Mouse (Mus musculus) liver, adult 2 months (tissue): Measurements from ENCODE around the gene Gfod1. TPM values are rescaled to one million over a fixed set of nuclear protein-coding genes. Genes with fewer than 3 reads are reported as not detected.

ENCODE experiments used
- DNase-seq: peaks from one replicate; pipeline ENCODE4 v3.0.0-alpha.2; 2011; ENCODE audit warnings: low read depth, low spot score; ENCODE audit errors: extremely low read depth
- H3K27ac ChIP-seq: fragments of 200-500 bp; replicated peaks from 2 replicates; pipeline ENCODE4 v1.5.1; 2012; ENCODE audit warnings: low read depth, mild to moderate bottlenecking, control low read depth, inconsistent platforms, low read length; ENCODE audit not compliant: insufficient read depth
- H3K27me3 ChIP-seq: fragments of 200-500 bp; 2 replicates; pipeline ENCODE4 v1.6.1; 2012; ENCODE audit warnings: mild to moderate bottlenecking, moderate library complexity, low read length, inconsistent platforms; ENCODE audit not compliant: control insufficient read depth, insufficient read depth
- H3K36me3 ChIP-seq: fragments of 200-500 bp; 2 replicates; pipeline ENCODE4 v1.6.1; 2012; ENCODE audit warnings: low read length, inconsistent platforms; ENCODE audit not compliant: control insufficient read depth, insufficient read depth
- H3K4me1 ChIP-seq: fragments of 200-500 bp; 2 replicates; pipeline ENCODE4 v1.6.1; 2011; ENCODE audit warnings: low read length; ENCODE audit not compliant: control insufficient read depth, insufficient read depth
- H3K4me3 ChIP-seq: fragments of 200-500 bp; 2 replicates; pipeline ENCODE4 v1.5.1; 2011; ENCODE audit warnings: low read depth, mild to moderate bottlenecking, control low read depth, low read length, moderate library complexity; ENCODE audit not compliant: insufficient read depth
- H3K79me2 ChIP-seq: fragments of 200-500 bp; 2 replicates; pipeline ENCODE4 v1.6.1; 2012; ENCODE audit warnings: inconsistent platforms, mild to moderate bottlenecking, low read length, moderate library complexity; ENCODE audit not compliant: control insufficient read depth, insufficient read depth
- H3K9ac ChIP-seq: fragments of 200-500 bp; 2 replicates; pipeline ENCODE4 v1.6.1; 2012; ENCODE audit warnings: low read depth, mild to moderate bottlenecking, control low read depth, inconsistent platforms, low read length
- CTCF ChIP-seq: fragments of 200-500 bp; IDR thresholded peaks from 2 replicates; pipeline ENCODE4 v1.5.1; 2011; ENCODE audit warnings: low read depth, low read length, control low read depth
- POLR2A ChIP-seq: fragments of 200-500 bp; IDR thresholded peaks from 2 replicates; pipeline ENCODE4 v1.6.1; 2011; ENCODE audit warnings: low read length, control low read depth; ENCODE audit not compliant: insufficient read depth; ENCODE audit errors: extremely low read depth
- WGBS: fragments of 180-500 bp; shearing (Covaris S2); methylation state at CpG from one replicate; pipeline ENCODE4 v1.1.7; 2018; 5-methylcytosine and 5-hydroxymethylcytosine counted together
- polyA plus RNA-seq: library from polyadenylated mRNA; depleted of rRNA; stranded (reverse); fragments of >200 nt; gene quantifications from 2 replicates; pipeline ENCODE4 v1.2.3, GENCODE M21; 2012
- total RNA-seq: library from RNA; depleted of rRNA; stranded (reverse); fragments of >200 nt; gene quantifications from 2 replicates; pipeline ENCODE4 v1.2.3, GENCODE M21; 2014

Gfod1 gene
- total and polyA plus RNA-seq, 2 experiments: 0.61 to 1.0 TPM

DNA sequence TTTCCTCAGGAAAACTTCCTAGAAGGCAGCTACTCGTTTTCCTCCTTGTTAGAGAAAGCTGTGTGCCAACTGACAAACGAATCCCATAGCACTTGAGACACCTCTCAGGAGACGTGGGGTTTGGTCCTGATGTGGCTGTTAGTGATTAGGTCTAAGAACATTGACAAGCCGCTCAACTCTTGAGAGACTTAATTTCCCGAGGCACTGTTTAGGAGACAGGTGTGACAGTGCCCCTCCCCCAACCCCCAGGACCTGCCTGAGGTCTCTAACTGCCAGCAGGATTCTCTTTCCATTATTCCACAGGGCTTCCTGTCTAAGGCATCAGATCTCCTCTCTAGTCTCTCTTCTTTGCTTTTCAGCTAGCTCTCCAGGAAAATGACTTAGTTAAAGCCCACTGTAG is 15.9 kb downstream of the Gfod1 start:
- H3K4me3 ChIP-seq: no peak overlapping the region
- no peak for TF ChIP-seq CTCF
- no peak for TF ChIP-seq POLR2A
- 72% methylated on average over 5 of the region's 5 CpGs for WGBS

DNA sequence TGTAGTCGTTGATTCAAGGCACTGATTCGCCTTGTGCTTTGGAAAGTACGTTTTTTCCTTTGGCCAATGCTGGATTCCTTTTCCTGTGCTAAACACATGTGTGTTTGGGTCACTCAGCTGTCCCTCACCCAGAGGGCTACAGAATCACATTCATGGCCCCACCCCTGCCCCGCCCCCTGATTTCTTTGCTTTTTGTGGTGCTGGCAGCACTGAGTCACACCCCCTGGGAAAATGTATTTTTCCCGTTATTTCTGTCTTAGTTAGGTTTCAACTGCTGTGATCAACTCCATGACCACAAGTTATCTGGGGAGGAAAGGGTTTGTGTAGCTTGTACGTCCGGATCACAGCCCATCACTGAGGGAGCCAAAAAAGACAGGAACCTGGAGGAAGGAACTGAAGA is 17.1 kb downstream of the Gfod1 start:
- TF ChIP-seq POLR2A (no peak), CTCF (no peak)

More for the DNA sequence above, 15.9 kb downstream of the Gfod1 start:
- no peaks in the 10 kb centered on the region for H3K4me1 ChIP-seq
- no peak for DNase-seq
- no peak overlapping the region for H3K9ac ChIP-seq
- H3K27me3 ChIP-seq: no peaks in the 10 kb centered on the region
- no peaks in the 10 kb centered on the region for H3K36me3 ChIP-seq
- no peak overlapping the region for H3K27ac ChIP-seq
- peaks cover 23% of the 10 kb centered on the region; the same call in 1 of the 2 replicates for H3K79me2 ChIP-seq

DNA sequence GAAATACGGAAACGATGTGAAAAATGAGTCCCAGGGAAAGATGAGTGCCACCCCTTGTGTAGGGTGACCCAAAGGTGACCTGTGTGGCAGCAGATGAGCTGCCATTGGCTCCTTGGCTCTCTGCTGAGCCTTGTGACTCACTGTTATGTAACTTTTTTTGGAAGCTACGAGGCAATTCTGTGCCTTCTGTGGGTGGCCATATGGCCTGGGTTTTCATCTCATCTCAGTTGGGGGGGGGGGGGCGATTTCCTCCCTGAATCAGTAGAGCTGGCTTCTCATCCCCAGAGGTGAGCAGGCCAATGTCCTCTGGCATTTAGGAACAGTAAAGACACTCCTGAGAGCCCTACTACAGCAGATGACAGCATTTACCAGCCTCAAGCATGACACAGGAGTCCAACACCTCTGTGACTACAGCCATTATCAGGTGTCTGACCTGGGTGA is 19.2 kb downstream of the Gfod1 start:
- WGBS: 87% methylated on average over 4 of the region's 4 CpGs
- H3K4me1 ChIP-seq: no peaks in the 10 kb centered on the region

More for the DNA sequence above, 17.1 kb downstream of the Gfod1 start:
- DNase-seq: no peak
- no peaks in the 10 kb centered on the region for H3K36me3 ChIP-seq
- no peaks in the 10 kb centered on the region for H3K27me3 ChIP-seq
- 90% methylated on average over 7 of the region's 7 CpGs for WGBS
- no peaks in the 10 kb centered on the region for H3K4me1 ChIP-seq
- no peak overlapping the region for H3K4me3 ChIP-seq
- no peak overlapping the region for H3K27ac ChIP-seq
- no peak overlapping the region for H3K9ac ChIP-seq
- peaks cover 23% of the 10 kb centered on the region; the same call in 1 of the 2 replicates for H3K79me2 ChIP-seq

DNA sequence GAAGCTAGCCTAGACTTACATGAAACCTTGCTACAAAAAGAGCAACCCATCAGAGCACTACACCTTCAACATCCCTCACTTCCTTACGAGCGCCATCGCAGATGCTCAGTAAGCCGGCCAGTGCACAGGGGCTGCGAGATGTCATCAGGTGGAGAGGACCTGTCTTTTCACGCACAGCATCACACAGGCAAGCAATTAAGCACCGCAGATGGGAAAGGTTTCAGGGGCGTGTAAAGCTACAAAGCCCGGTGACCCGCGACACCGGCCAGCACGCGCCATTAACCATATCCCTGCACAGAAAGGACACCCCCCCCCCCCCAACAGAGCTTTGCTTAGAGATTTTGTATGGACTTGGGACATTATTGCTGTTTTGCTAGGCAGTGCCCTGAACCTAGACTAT is 30.1 kb downstream of the Gfod1 start:
- H3K4me3 ChIP-seq: no peak overlapping the region
- no peak for DNase-seq
- TF ChIP-seq CTCF (no peak), POLR2A (no peak)
- WGBS: 97% methylated on average over 14 of the region's 14 CpGs
- H3K9ac ChIP-seq: no peak overlapping the region
- H3K4me1 ChIP-seq: no peaks in the 10 kb centered on the region; the same call in 1 of the 2 replicates
- no peaks in the 10 kb centered on the region for H3K27me3 ChIP-seq
- H3K27ac ChIP-seq: no peak overlapping the region
- peaks cover 14% of the 10 kb centered on the region; the same call in 1 of the 2 replicates for H3K79me2 ChIP-seq
- H3K36me3 ChIP-seq: no peaks in the 10 kb centered on the region

More for the DNA sequence above, 19.2 kb downstream of the Gfod1 start:
- TF ChIP-seq CTCF (no peak), POLR2A (no peak)
- no peak overlapping the region for H3K9ac ChIP-seq
- DNase-seq: no peak
- peaks cover 15% of the 10 kb centered on the region; the same call in 1 of the 2 replicates for H3K79me2 ChIP-seq
- no peaks in the 10 kb centered on the region for H3K27me3 ChIP-seq
- no peak overlapping the region for H3K27ac ChIP-seq
- no peaks in the 10 kb centered on the region for H3K36me3 ChIP-seq
- no peak overlapping the region for H3K4me3 ChIP-seq

DNA sequence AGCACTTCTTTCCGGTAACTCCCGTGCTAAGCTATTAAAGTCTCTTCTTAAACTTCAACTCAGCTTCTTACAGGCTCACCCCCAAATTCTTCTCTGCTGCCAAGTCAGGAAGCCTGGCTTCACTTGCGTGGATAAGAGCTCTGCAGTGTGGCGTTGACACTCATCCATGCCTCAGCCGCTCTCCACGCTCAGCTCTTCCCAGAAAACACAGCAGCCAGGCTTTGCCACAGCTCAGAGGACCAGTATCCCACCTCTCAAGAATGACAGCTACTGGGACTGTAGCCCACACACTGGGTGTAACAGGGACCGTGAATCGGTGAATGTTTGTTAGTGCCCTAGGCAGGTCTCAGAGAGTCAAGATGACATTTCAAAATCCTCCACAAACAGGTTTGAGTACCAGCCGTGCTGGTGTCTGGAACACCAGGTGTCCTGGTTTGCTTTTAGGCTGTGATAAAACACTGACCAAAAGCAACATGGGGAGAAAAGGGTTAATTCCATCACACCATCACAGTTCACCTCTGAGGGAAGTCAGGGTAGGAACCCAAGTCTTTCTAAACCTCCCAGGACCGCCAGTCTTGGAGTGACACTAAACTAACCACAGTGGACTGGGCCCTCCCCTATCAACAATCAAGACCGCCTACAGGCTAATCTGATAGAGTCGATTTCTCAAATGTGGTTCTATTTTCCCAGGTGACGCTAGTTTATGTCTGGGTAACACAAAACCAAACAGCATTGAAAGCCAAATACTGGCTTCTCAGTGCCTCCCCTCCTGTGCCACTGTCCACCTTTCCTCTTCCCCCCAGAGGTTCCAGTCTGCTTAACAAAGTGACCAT is 31.5 kb downstream of the Gfod1 start:
- 80% methylated on average over 13 of the region's 13 CpGs for WGBS
- no peak overlapping the region for H3K27ac ChIP-seq
- TF ChIP-seq CTCF (no peak), POLR2A (no peak)
- no peaks in the 10 kb centered on the region for H3K36me3 ChIP-seq
- DNase-seq: no peak
- no peaks in the 10 kb centered on the region; the same call in 1 of the 2 replicates for H3K4me1 ChIP-seq
- H3K27me3 ChIP-seq: no peaks in the 10 kb centered on the region
- H3K4me3 ChIP-seq: no peak overlapping the region
- H3K9ac ChIP-seq: no peak overlapping the region
- H3K79me2 ChIP-seq: peaks cover 21% of the 10 kb centered on the region; the same call in 1 of the 2 replicates

DNA sequence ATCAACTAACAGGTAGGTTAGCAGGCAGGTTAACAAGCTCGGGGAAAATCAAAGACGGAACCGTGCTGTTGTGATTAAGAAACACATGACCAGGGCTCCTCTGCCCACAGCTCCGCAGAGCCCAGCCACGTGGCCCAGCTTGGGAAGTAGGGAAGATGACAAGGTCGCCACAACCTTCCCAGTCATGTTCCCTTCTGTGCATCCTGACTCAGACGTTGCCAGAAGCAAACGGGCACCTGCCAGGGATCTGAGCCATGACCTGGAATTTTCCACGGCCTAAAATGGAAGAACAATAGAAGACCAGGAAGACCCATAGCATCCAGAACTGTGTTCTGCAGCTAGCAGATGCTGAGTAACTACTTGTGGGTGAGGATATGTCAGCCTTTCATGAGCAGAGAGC is 32.5 kb downstream of the Gfod1 start:
- Histone ChIP-seq H3K4me1 (no peaks in the 10 kb centered on the region; the same call in 1 of the 2 replicates), H3K9ac (no peak overlapping the region), H3K79me2 (peaks cover 21% of the 10 kb centered on the region; the same call in 1 of the 2 replicates), H3K27me3 (no peaks in the 10 kb centered on the region), H3K4me3 (no peak overlapping the region), H3K36me3 (no peaks in the 10 kb centered on the region), H3K27ac (no peak overlapping the region)
- WGBS: 81% methylated on average over 9 of the region's 9 CpGs
- no peak for TF ChIP-seq CTCF
- TF ChIP-seq POLR2A: no peak
- no peak for DNase-seq
